Mouse (Mus musculus) G1E (cell line): ENCODE results near the gene Gm3317. TPM values are rescaled to one million over a fixed set of nuclear protein-coding genes. Genes with fewer than 3 reads are reported as not detected.
"Not testable (repeated sequence)": the region's sequence is repeated elsewhere in the genome, so short reads cannot be mapped to it uniquely, and the experiment has no call there.

Source experiments
- ATAC-seq: 2 replicates; pipeline ENCODE4 v1.8.0; 2016; ENCODE audit warnings: mild to moderate bottlenecking; ENCODE audit not compliant: insufficient number of reproducible peaks, poor library complexity, low FRiP score, severe bottlenecking; ENCODE audit errors: extremely low read depth
- DNase-seq: peaks from one replicate; pipeline ENCODE4 v3.0.0; 2012; ENCODE audit warnings: low spot score
- H3K27me3 ChIP-seq: 2 replicates; pipeline ENCODE4 v1.6.1; 2012; ENCODE audit warnings: mild to moderate bottlenecking, low read length, inconsistent platforms; ENCODE audit not compliant: insufficient read depth
- H3K36me3 ChIP-seq: replicated peaks from 2 replicates; pipeline ENCODE3; 2012; ENCODE audit warnings: mild to moderate bottlenecking, inconsistent platforms
- H3K4me1 ChIP-seq: 2 replicates; pipeline ENCODE4 v1.6.1; 2012; ENCODE audit warnings: low read depth, low read length, inconsistent platforms, mixed read lengths; ENCODE audit not compliant: insufficient read depth
- H3K4me3 ChIP-seq: 2 replicates; pipeline ENCODE4 v1.5.1; 2012; ENCODE audit warnings: low read depth, mild to moderate bottlenecking, inconsistent platforms, low read length, moderate library complexity, mixed read lengths
- H3K9me3 ChIP-seq: replicated peaks from 2 replicates; pipeline ENCODE4 v1.6.1; 2012; ENCODE audit warnings: inconsistent platforms
- polyA plus RNA-seq: library from polyadenylated mRNA; stranded (reverse); fragments of >175 nt; gene quantifications from 2 replicates; pipeline ENCODE4 v1.2.3, GENCODE M21; 2012
- total RNA-seq, 2 experiments: library from RNA; stranded (forward) in 1 of 2; stranded (reverse) in 1 of 2; fragments of 200-1000 nt in 1 of 2; fragments of >200 nt in 1 of 2; fragmentation: Nextera tagmentation in 1 of 2; gene quantifications; 2 replicates each; pipeline ENCODE4 v1.2.3; 2014 to 2017

Gm3317 gene
- total RNA-seq (2014; fragmentation: Nextera tagmentation) = not detected in 2 replicates
- total RNA-seq (2017) = not detected in 2 replicates
- polyA plus RNA-seq = not detected in 2 replicates

GRCm38 (mm10) chr14:5164235-5164634, at the start of gene Gm3317:
Gm3317 (plus strand) TSS chr14:5164535.
- H3K4me1 ChIP-seq, DNase-seq, ATAC-seq, H3K9me3 ChIP-seq, H3K27me3 ChIP-seq, H3K4me3 ChIP-seq, H3K36me3 ChIP-seq: not testable (repeated sequence)

DNA sequence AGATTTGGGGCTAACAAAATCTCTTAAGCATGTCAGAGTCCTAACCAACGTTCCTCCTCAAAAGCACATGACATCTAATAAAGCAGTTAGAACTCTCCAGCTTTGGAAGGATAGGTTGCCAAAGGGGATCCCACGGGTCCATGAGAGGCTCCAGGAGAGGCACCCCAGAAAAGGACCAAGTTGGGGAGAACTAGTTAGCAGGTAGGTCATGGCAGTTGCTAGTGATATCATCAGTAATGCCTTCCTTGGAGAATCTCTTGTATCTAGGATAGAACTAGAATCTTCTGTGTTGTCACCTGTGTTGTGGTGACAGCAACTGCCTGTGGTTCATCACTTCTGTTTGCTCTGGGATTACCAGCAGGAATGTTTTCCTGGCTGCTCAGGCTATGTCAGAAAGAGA, 33.1 kb upstream of the Gm3317 start, which contains the start of gene Gm8279:
Gene Gm8279, plus strand, starts transcription at position 301 of the 400 bp plus-strand sequence.
- not testable (repeated sequence) for DNase-seq, H3K4me1 ChIP-seq, H3K27me3 ChIP-seq, H3K36me3 ChIP-seq, H3K9me3 ChIP-seq, ATAC-seq, H3K4me3 ChIP-seq

DNA sequence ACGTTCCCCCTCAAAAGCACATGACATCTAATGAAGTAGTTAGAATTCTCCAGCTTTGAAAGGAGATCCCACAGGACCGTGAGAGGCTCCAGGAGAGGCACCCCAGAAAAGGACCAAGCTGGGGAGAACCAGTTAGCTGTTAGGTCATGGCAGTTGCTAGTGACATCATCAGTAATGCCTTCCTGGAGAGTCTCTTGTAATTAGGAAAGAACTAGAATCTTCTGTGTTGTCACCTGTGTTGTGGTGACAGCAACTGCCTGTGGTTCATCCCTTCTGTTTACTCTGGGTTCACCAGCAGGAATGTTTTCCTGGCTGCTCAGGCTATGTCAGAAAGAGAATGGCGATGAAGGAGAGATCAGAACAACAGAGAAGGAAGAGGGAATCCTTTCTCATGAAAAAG, 21.2 kb downstream of the Gm3317 start, which contains the start of gene Gm8271:
Gene Gm8271, plus strand, starts transcription at position 301 of the 400 bp plus-strand sequence.
- not testable (repeated sequence) for H3K9me3 ChIP-seq, H3K4me3 ChIP-seq, H3K27me3 ChIP-seq, H3K4me1 ChIP-seq, ATAC-seq, H3K36me3 ChIP-seq, DNase-seq

Other genes with a start within 250 kb of the Gm3317 start
- not detected in 2 replicates for gene Gm8297, start 180.6 kb upstream of the Gm3317 start, total RNA-seq (2014; fragmentation: Nextera tagmentation)
- 0.23 and 0.44 TPM in 2 replicates for gene Gm8297, start 180.6 kb upstream of the Gm3317 start, total RNA-seq (2017)
- gene Gm8297, start 180.6 kb upstream of the Gm3317 start, polyA plus RNA-seq = not detected in 2 replicates
- not detected in 2 replicates for gene Gm3298, start 148.6 kb upstream of the Gm3317 start, total RNA-seq (2014; fragmentation: Nextera tagmentation)
- gene Gm3298, start 148.6 kb upstream of the Gm3317 start, total RNA-seq (2017) = not detected in 2 replicates
- gene Gm3298, start 148.6 kb upstream of the Gm3317 start, polyA plus RNA-seq = not detected in 2 replicates
- gene 4930555G01Rik, start 113.9 kb upstream of the Gm3317 start, total RNA-seq (2014; fragmentation: Nextera tagmentation) = not detected in 2 replicates
- gene 4930555G01Rik, start 113.9 kb upstream of the Gm3317 start, total RNA-seq (2017) = 0.33 TPM in 1 of 2 replicates, not detected in the other
- gene 4930555G01Rik, start 113.9 kb upstream of the Gm3317 start, polyA plus RNA-seq = not detected in 2 replicates
- gene Gm8281, start 93.5 kb upstream of the Gm3317 start, total RNA-seq (2014; fragmentation: Nextera tagmentation) = not detected in 2 replicates
- not detected in 2 replicates for gene Gm8281, start 93.5 kb upstream of the Gm3317 start, total RNA-seq (2017)
- gene Gm8281, start 93.5 kb upstream of the Gm3317 start, polyA plus RNA-seq = not detected in 2 replicates
- not detected in 2 replicates for gene Gm8279, start 33.0 kb upstream of the Gm3317 start, total RNA-seq (2014; fragmentation: Nextera tagmentation)
- 0.17 TPM in 1 of 2 replicates, not detected in the other for gene Gm8279, start 33.0 kb upstream of the Gm3317 start, total RNA-seq (2017)
- not detected in 2 replicates for gene Gm8279, start 33.0 kb upstream of the Gm3317 start, polyA plus RNA-seq
- not detected in 2 replicates for gene Gm8271, start 21.3 kb downstream of the Gm3317 start, total RNA-seq (2014; fragmentation: Nextera tagmentation)
- gene Gm8271, start 21.3 kb downstream of the Gm3317 start, total RNA-seq (2017) = 0.11 TPM in 1 of 2 replicates, not detected in the other
- gene Gm8271, start 21.3 kb downstream of the Gm3317 start, polyA plus RNA-seq = not detected in 2 replicates
- not detected in 2 replicates for gene Gm3526, start 96.0 kb downstream of the Gm3317 start, total RNA-seq (2014; fragmentation: Nextera tagmentation)
- 0.12 and 0.16 TPM in 2 replicates for gene Gm3526, start 96.0 kb downstream of the Gm3317 start, total RNA-seq (2017)
- gene Gm3526, start 96.0 kb downstream of the Gm3317 start, polyA plus RNA-seq = not detected in 2 replicates
- not detected in 2 replicates for gene Gm3542, start 170.4 kb downstream of the Gm3317 start, total RNA-seq (2014; fragmentation: Nextera tagmentation)
- 0.17 TPM in 1 of 2 replicates, not detected in the other for gene Gm3542, start 170.4 kb downstream of the Gm3317 start, total RNA-seq (2017)
- not detected in 2 replicates for gene Gm3542, start 170.4 kb downstream of the Gm3317 start, polyA plus RNA-seq
- not detected in 2 replicates for gene Gm3500, start 224.5 kb downstream of the Gm3317 start, total RNA-seq (2014; fragmentation: Nextera tagmentation)
- gene Gm3500, start 224.5 kb downstream of the Gm3317 start, total RNA-seq (2017) = not detected in 2 replicates
- gene Gm3500, start 224.5 kb downstream of the Gm3317 start, polyA plus RNA-seq = not detected in 2 replicates